Mouse (Mus musculus) kidney, postnatal 36 days (tissue): ENCODE data around the gene Cpne5.
"Not testable (repeated sequence)": the region's sequence is repeated elsewhere in the genome, so short reads cannot be mapped to it uniquely, and the experiment has no call there.

Experiments used
- DNase-seq, 2 experiments: peaks; one replicate each; pipeline ENCODE4 v3.0.0; 2021 to 2022; ENCODE audit warnings: mixed read lengths in 2 of 2

Gene Cpne5

DNA sequence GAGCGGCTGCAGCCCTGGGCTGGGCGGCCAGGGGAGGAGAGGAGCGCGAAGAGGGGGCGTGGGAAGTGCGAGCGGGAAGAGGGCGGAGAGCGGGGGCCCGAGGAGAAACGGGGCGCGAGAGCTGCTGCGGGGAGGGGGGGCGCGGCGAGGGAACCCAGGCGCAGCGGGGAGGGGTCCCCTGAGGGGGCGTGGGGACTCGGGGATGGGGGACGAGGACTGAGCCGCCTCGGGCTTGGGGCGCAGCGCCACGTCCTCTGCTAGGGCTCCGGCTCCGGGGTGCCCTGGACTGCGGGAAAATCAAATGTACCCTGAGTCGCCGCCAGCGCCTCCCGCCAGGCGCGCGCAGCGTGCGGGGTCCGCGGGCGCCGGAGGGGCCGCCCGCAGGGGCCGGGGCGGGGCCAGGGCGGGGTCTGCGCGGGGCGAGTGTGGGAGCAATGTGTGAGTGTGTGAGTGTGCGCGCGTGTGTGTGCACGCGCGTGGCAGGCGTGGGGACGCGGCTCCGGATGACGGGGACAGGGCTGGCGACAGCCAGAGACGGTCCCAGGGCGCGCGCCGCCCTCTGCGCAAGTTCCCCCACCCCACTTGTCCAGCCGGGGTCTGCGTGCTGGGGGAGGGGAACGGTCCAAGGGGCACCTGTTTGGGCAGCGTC is at the start of gene Cpne5:
TSS of gene Cpne5 (minus strand) at position 396 of the 649 bp plus-strand sequence.
- DNase-seq, result no peak

DNA sequence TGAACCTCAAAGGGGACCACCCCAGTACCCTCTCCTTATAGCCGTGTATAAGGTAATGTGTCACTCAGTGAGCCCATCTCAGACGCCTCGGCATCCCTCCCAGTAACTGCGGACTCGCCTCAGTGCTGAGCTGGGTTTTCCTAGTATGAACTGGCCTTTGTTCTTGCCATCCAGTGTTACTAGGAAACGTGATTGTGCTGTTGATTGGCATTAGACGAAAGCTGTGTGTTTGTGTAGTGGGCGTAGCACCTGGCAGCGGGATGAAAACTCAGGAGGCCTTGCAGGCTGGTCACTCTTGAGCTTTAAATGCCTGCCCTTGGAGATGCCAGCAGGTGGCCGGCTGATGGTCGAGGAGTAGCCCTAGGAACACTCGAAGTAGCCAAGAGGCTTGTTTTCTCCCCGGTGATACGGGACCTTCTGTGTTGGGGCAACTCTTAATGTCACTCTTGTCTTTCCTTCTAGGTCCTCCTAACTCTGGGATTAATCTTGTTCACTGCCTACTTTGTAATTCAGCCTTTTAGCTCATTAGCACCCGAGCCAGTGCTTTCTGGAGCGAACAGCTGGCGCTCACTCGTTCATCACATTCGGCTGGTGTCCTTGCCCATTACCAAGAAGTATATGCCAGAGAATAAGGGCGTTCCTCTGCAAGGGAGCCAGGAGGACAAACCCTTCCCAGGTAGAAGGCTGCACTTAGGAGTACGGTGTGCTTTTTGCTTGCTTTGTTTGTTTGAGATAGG is 44.4 kb upstream of the Cpne5 start:
- no peak for DNase-seq

DNA sequence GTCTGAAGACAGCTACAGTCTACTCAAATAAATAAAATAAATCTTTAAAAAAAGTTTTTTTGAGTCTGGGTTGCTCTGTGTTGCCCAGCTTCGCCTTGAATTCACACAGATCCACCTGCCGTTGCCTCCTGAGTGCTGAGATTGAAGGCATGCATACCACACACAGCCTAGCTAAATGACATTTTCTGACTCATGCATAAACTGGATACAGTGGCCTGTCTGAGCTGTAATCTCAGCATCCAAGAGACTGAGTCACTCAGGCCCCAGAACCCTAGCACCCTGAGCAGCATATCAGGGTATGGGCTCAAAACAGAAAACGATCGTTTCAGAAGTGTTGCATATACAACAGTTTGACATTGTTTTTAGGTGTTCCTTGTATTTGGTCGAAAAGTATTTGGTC is 43.6 kb upstream of the Cpne5 start:
- DNase-seq, result no peak

- no peak for DNase-seq
Observed at GRCm38 (mm10) chr17:29280422-29280821, 42.5 kb upstream of the Cpne5 start.

DNA sequence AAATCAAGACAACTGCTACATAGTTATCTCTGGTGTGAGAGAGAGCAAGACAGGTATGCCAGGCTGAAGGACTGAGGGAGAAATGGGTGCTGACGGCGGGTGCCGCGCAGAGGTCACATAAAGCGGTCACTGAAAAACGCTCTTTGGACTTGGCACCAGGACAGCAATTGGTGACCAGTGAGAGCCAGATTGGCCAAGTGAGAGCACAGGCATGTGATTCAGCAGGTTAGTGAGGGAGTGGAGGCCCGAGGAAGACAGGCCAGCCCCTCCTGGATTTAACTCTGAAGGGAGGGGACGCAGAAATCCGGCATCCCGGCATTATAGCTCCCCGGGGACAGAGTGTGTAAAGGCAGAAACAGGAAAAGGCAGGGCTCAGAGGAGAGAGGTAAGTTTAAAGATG is 35.9 kb upstream of the Cpne5 start:
- peak; percentile 90 to 94 for DNase-seq

DNA sequence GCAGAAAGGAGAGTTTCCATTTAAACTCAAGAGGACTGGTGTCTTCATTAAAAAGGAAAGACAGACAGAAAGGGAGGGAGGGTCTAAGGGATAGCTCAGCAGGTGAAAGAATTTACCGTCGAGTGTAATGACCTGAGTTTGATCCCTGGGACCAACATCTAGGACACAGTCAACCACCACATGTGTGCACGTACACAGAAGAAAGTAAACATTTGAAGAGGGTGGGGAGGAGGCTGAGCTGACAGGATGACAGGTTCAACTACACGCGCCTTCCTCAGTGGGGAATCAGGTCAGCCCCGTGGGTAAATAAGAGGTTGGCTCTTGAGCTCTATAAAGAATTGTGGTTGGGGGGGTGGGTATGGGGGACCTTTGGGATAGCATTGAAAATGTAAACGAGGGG is 35.2 kb upstream of the Cpne5 start:
- no peak for DNase-seq

DNA sequence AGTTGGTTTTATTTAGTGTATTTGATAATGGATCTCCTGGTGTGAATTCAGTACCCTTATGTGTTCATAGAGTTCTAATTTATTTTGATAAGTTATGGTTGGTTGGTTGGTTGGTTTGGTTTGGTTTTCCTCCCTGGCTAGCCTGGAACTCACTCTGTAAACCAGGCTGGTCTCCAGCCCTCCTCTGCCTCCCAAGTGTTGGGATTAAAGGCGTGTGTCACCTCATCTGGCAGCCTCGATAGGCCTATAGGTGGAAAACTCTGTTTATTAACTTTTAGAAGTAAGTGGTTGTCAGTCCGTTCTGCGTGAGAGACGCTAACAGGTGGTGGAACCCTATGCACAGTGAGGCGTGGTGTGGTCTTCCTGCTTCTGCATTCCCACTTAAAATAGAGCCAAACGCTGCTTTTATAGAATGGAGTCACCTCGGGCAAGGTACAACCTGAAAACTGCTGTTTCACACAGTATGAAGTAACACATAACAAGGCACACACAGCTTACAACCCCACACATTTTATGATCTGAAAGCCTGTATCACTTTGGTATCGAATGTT is 32.3 kb upstream of the Cpne5 start:
- no peak for DNase-seq

DNA sequence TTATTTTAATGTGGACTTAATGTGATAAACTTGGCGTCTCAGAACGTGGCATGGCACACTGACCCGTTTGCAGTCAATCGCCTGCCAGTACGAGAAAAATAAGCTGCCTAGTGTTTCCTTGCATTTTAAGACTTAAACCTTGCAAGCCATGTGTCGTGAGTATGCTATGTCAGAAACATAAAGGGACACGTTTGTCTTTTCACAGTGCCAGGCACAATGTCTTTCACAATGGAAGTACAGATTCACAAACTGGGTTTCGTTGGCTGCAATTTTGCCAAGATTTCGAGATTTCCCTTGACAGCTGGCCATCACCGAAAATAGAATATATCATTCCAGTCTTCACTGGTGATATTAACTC is 31.4 kb upstream of the Cpne5 start:
- DNase-seq, result no peak

DNA sequence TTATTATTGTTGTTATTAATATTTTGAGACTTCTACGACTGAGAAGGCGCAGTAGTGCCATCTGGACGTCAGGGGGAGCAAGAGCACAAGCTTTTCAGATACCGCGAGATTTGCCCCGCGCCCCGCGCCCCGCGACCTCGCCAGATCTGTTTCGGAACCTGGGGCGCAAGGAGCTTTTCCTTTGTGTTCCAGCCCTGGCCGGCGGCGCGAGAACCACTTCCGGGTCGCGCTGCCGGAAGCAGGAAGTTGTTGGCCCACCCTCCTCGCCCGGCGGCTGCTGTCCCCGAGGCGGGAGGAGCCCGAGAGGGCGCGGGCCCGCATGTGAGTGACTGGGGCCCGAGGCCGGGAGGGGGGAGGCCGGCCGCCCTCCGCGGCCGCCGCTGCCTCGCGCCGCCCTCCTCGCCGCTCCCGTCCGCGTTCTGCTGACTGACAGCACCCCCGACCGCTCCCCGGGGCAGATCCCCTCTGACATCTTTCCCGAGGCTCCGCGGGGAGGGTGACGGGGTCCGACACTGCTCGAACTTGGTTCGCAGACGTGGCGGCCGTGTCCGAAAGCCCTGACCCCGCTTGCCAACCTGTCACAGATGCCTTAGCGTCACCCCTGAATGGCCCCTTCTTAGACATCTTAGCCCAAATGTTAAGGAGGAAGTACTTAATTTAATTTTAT is 30.8 kb upstream of the Cpne5 start, which contains the start of gene BC004004:
TSS of gene BC004004 (plus strand) at position 107 of the 667 bp plus-strand sequence.
- DNase-seq, result peak; percentile 97

DNA sequence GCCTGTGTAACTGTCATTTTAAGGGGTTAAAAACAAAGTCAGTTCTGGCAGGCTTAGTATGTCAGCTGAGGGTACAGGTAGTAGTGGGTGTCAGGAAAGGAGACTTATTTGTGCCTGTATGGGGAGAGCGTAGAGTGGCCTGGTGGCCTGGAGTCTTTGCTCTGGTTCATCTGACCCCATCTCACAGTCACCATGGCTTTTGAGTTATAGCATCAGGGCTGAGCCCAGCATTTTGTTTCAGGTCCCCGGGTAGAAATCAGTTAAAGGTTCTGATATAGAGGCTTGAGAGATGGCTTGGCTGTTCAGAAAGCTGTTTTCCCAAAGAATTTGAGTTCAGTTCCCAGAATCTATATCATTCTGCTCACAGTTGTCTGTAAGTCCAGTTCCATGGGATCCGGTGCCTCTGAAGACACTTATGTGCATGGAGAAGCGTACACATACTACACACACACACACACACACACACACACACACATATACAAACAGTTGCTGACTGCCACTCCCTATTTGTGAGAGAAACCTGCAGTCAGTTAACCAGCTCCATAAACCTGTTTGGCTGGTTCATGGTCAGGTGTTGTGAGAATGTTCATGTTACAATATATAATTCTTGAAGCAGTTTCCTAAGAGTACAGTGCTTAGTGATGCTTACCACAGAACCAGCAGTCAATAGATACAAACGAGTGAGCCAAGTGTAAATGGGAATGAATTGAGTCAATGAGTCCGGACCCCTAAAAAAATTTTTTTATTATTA is 30.1 kb upstream of the Cpne5 start:
- peak in 1 of 2 experiments; percentile 39 for DNase-seq

- DNase-seq, result not testable (repeated sequence)
Observed at GRCm38 (mm10) chr17:29267040-29267439, 29.1 kb upstream of the Cpne5 start.

DNA sequence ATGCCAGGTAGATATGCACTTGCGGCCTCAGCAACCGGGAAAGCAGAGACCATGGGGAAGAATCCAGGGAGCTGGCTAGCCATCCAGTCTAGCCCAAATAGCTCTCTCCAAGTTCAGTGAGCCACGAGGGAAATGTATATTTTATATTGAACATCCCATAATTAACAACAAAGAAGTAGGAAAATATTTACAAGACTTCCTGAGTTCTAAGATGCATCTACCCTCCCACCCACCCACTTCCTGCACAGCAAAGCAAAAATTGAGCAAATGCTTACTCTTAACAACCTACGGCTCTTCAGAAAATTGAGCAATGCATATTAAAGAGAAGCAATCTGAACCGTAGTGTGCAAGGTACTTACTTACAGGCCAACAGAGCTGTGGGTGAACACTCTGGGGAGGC is 26.8 kb upstream of the Cpne5 start:
- no peak for DNase-seq

- peak; percentile 77 to 91 for DNase-seq
Observed at GRCm38 (mm10) chr17:29263840-29264633, 26.1 kb upstream of the Cpne5 start, which contains the start of gene Ppil1. Ppil1 (minus strand) TSS chr17:29264186.

DNA sequence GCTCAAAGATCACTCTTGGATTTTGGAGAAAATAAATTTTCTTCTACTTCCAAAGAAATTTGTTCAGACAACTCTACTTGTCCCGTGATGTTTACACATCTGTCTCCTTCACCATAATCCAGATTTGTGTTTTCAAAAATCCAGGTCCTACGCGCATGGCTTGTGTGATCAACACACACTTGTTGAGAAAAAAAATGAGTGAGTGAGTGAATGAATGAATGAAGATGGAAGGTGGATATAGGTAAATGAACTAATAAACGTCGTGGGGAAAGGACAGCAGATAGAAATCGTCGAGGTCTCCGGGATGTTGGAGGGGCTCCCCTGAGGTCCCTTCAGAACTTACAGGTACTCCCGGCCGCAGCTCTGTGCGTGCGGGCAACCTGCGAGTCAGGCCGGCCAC is 25.4 kb upstream of the Cpne5 start:
- no peak for DNase-seq

DNA sequence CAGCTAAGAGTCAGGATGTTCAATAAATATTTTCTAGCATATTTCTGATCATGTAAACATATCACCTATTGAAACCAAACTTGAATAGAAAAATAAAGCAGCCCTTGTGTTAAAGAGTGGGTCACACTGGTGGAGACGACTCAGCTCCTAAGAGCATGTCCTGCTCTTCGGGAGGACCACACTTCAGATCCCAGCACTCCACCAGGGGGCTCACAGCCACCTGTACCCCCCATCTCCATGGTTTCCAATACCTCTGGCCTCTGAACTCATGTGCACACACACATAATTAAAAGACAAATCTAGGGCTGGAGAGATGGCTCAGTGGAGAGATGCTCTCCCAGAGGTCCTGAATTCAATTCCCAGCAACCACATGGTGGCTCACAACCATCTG is 24.3 kb upstream of the Cpne5 start:
- no peak for DNase-seq

GRCm38 (mm10) chr17:29261603-29262258 is 23.8 kb upstream of the Cpne5 start:
- no peak for DNase-seq

GRCm38 (mm10) chr17:29260501-29260900 is 22.5 kb upstream of the Cpne5 start:
- peak in 1 of 2 experiments; percentile 51 for DNase-seq

DNA sequence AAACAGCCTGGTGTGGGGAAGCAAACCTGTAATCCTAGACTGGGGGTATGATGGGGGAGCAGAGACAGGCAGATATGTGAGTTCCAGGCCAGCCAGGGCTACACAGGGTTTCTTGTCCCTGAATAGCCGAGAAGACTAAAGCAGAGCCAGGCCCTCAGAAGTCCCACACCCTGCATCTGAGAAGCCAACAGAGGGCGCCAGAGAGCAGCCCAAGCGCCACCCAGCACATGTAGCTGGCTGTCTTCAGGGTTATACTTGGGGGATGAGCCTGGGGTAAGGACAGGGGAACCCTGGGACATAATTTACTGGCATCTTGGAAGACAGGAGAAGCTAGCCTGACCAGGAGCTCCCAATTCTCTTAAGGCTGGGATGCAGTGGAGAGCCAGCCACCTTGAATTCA is 21.5 kb upstream of the Cpne5 start:
- peak; percentile 80 to 93 for DNase-seq

- DNase-seq, result no peak
Observed at GRCm38 (mm10) chr17:29258921-29259320, 21.0 kb upstream of the Cpne5 start.

DNA sequence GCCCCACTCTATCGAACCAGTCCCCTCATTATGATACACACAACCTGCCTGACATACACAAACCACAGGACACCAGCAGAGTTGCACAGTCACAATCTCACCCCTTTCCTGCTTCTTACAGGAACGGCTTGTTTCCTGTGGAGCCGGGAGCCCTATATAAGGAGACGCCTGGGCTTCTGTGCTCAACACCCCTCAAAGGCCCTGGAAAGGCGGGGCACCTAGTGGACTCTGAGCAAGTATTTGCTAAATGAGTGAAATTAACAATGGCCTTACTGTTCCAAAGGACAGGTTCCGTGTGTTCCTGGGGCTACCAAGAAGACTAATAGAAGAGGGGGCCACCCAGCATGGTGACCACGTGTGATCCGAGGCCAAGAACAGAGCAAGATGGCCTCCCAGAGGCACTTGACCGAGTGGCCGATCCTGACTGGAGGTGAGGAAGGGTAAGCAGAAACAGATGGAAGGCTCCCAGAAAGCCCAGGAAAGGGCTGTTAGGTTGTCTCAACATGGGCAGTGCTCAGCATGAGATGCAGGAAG is 20.1 kb upstream of the Cpne5 start:
- no peak for DNase-seq

GRCm38 (mm10) chr17:29257001-29257511 is 19.1 kb upstream of the Cpne5 start:
- DNase-seq, result peak; percentile 40 to 44
